Mouse (Mus musculus) right cerebral cortex, postnatal 4 days (tissue): ENCODE data around the gene Rnaseh2c.

Experiments used
- DNase-seq: peaks from one replicate; pipeline ENCODE4 v3.0.0-alpha.2; 2022

Rnaseh2c gene

GRCm38 (mm10) chr19:5579971-5580370 is 21.7 kb upstream of the Rnaseh2c start:
- no peak for DNase-seq

DNA sequence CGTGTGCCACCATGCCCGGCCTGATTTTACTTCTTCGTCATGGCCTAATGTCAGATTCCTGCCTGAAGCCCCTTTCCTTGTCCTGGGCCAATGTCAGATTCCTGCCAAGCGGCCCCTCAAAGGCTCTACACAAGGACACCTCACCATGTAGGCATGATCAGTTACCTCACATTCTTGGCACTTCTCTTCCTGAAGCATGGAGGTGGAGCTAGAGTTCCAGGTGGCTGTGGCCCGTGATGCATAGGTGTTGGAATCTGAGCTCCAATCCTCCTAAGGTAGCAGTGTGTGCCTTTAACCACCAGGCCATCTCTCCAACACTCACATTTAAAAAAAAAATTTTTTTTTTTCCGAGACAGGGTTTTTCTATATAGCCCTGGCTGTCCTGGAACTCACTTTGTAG is 20.9 kb upstream of the Rnaseh2c start:
- no peak for DNase-seq

DNA sequence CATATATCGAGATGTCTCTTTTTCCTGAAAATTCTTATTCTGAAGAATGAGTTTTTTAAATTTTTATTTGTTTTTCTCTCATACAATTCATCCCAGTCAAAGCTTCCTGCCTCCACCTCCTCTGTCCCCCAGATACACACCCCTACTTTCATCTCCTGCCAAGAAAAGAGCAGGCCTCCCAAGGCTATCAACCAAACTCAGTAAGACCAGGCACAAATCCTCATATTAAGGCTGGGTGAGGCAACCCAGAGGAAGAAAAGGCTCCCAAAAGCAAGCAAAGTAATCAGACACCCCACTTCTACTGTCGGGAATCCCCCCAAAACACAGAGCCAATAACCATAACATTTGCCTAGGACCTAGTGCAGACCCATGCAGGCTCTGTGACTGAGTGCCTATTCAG is 19.7 kb upstream of the Rnaseh2c start:
- no peak for DNase-seq

DNA sequence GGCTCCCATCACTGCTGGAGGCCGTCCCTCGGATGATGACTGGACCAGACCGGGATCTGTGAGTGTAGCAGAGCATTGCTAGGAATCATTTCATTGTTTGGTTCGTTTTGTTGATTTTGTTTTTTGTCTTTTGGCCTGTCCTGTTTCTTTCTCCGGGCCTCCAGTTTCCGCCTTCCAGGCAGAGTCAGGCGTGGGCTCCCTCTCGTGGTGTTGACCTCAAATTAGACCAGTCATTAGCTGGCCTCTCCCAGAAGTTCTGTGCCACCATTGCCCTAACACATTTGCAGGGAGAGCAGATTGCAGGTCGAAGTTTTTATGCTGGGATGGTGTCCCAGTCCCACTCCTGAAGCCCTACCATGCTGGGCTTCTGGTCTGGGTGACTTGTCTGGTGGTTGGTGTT is 12.5 kb upstream of the Rnaseh2c start:
- no peak for DNase-seq

DNA sequence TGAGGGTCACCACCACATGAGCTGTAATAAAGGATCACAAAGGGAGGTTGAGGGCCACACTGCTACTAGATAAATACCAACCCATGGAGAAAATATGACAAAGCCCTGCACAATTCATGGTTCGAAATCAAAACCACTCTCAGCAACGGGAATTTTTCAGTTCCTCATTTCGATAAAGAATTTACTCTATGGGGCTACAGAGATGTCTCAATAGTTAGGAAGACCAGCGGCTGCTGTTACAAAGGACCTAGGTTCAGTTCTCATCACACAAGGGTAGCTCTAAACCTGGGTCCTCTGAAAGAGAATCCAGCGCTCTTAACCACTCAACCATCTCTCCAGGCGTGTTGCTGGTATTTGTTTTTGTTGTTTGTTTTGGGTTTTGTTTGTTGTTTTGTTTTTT is 9.8 kb upstream of the Rnaseh2c start:
- no peak for DNase-seq

DNA sequence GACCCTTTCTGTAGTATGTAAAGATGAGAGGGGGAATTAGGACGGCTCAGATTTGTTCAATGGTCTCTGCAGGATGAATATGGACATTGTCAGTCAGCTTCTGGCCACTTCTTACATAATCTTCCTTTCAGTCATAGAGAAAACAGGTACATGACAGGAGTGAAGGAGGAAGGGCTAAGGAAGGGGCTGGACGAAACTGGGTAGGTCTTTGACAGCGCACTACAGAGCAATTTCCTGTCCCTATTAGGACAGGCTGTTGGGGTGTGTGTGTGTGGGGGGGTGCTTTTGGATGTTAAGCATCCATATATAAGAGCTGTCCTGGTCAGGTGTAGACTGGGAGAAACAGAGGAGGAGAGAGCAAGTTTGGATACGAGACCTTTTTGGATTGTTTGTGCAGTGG is 2.4 kb upstream of the Rnaseh2c start:
- no peak for DNase-seq

DNA sequence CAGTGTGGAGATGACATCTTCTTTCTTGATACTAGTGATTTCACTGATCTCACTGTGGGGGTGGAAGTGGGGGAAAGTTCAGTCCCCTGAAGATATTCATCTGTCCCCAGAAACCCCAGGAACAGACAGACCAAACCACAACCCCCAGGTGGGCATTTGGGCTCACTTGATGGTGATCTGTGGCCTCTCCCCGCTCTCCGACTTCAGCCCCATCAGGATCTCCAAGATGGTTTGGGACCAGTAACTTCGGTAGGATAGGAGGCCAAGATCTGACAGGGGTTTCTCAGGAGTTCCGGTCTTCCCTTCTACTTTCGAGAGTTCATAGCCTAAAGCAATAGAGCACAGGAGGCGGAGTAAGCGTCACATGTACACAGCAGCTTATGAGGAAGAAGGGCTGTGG is 2.0 kb downstream of the Rnaseh2c start:
- DNase-seq: no peak

DNA sequence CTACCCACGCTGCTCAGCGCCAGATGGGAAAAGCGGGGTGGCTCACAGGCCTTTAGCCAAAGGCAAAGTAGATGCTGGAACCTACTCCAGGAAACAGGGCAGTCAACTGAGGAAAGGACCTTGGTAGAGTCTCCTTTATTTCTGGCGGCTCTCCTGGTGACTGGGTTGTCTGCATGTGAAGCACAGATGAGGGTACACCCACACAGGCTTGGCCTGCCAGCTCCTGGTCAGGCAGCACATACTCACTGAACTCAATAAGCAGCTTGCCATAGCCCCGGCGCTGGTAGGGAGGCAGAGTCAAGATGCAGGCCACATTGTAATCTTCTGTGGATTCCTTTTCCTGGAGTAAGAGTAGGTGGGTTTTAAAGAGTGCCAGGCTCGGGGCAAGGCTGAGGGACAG is 3.5 kb downstream of the Rnaseh2c start:
- DNase-seq: no peak

- DNase-seq: peak; percentile 17
These were observed 4.5 kb downstream of the Rnaseh2c start for GRCm38 (mm10) chr19:5606196-5606595.

GRCm38 (mm10) chr19:5607705-5608410 is 6.2 kb downstream of the Rnaseh2c start:
- DNase-seq: no peak

DNA sequence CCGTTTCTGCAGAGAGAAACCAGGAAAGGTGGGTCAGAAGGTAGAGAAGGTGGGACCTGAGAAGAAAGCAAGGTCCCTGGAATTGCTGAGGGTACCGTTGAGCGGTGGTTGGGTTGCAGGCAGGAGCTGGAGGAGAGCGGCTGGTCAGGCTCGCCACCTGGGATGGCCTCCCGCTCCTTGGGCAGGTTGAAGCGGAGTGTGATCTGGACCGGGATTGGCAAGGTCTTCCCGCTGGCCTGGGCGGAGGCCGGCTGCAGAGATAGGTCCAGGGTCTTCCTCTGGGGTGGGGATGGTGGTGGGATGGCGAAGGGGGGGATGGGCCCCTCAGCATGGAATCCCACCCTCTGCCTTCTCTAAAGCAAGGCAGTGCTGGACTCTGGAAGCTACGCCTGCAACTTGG is 7.0 kb downstream of the Rnaseh2c start:
- DNase-seq: no peak

DNA sequence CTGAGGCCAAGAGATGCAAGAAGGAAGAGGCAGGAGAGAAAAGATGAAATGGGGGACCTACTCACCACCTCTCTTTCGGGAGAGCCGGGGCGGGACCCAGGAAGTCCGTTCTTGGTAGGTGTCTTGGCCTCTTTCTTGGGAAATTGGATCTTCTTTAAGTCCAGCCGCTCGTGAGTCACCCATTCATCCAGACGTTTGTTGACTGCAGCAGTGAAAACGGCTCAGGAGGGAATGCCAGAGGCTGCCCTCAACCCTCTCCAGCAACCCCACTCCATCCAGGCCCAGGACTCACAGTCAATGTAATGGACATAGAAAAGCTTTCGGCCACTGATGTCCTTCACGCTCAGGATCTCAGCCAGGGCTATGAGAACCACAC is 7.5 kb downstream of the Rnaseh2c start:
- no peak for DNase-seq

DNA sequence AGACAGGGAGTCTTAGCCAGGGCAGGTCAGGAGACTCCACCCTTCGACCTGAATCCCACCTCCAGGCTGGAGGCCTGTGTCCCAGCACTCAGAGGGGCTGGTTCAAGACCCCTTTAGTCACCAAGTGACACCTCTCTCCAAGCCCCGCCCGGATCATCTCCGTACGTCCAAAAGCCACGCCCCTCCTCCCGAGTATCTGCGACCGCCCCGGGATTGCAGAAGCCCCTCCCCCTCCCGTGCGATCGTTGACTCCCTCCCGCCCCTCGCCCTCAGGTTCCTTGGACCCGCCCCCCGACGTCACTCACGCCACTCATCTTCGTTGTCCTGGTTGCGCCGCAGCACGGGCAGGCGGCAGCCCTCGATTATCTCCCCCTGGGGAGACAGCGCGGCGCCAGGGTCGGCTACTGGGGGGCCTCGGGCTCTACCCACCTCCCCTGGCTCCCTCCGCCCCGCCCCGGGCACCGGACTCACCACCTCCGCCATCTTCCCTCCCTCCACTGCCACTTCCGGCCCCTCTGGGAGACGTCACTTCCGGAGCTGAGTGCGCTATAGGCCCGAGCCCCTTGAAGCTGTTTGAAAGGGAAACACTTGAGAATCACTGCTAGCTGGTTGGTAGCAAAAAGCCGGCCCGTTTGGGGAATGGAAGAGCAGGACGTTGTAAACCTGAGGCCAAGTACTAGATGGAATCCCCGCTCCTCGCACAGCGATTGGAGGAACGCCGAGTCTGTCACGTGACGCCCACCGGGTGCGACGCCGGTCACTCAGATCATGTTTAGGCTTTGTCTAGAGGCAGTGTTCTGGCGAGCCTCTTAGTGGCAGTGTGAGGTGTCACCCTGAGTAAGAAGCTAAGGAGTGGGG is 8.1 kb downstream of the Rnaseh2c start, which contains the start of gene Kat5:
Kat5 (minus strand) TSS at position 691 of the 858 bp plus-strand sequence.
- DNase-seq: peak; percentile 89

DNA sequence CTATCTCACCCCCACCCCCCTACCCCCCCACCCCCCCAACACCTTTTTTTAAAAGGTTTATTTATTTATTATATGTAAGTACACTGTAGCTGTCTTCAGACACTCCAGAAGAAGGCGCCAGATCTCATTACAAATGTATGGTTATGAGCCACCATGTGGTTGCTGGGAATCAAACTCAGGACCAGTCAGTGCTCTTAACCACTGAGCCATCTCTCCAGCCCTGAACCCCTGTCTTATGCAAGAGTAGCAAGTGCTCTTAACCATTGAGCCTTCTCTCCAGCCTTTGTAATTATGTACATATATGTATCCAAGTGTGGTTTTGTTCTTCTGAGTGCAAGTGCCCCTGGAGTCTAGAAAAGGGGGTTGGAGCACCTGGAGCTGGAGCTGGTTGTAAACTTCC is 10.3 kb downstream of the Rnaseh2c start:
- DNase-seq: no peak

DNA sequence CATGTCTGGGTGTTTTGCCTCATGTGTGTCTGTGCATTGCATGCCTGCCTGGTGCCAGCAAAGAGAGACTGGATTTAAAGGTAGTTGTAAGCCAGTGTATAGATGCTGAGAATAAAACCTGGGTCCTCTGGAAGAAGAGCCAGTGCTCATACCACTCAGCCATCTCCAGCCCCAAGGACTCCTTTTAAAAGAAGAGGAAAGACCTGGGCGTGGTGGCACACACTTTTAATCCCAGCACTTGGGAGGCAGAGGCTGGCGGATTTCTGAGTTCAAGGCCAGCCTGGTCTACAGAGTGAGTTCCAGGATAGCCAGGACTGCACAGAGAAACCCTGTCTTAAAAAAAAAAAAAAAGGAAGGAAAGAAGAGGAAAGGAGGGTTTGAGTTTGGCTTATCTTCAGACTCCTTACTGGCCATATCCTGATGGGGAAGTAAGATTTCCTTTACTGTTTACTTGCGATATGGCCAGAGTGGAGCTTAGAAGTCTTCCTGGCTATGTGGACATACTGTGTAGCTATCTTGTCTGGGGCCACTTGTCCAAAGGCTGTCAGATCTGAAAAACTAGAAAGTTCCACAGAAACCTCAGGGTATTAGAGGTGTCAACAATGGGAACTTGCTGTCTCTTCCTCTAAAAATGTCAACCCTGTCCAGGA is 11.2 kb downstream of the Rnaseh2c start:
- no peak for DNase-seq

DNA sequence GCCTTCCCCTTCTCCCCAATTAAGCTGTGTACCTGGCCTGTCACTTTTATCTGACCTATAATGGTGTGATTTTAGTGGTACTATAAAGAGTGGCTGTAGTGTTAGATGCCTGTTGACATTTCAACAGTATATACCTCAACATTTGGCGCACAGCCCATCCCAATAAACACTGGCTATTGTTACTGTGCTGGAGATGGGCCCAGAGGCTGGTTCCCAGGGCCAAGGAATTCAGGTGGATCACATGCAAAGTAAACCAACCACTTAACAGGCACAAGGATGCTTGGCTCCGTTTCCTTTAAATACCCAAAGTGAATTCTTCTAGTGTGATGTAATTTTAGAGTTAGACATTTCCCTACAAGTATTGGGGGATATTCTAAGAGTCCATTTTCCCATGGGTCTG is 13.3 kb downstream of the Rnaseh2c start:
- no peak for DNase-seq

GRCm38 (mm10) chr19:5620007-5620406 is 18.3 kb downstream of the Rnaseh2c start:
- DNase-seq: no peak

DNA sequence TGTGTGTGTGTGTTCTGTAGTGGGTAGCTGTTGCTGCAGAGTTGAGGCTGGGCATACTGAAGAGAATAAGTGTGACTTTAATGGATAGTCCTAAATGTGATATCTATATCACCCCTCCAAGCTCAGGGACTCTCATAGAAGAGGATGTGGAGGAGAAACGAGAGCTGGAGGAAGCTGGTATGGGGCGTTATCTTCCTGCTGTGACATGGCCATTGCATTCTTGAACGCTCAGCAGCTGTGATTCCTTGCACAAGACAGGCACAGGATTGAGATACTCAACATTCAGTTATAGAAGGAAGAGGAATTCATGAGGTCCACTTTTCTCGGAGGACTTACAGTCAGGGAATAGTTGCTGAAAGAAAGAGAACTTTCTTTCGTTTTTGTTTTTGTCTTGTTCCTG is 20.2 kb downstream of the Rnaseh2c start:
- DNase-seq: no peak

- no peak for DNase-seq
These were observed 23.6 kb downstream of the Rnaseh2c start for GRCm38 (mm10) chr19:5625311-5625710.

- DNase-seq: no peak
These were observed 28.2 kb downstream of the Rnaseh2c start for GRCm38 (mm10) chr19:5629907-5630306.

DNA sequence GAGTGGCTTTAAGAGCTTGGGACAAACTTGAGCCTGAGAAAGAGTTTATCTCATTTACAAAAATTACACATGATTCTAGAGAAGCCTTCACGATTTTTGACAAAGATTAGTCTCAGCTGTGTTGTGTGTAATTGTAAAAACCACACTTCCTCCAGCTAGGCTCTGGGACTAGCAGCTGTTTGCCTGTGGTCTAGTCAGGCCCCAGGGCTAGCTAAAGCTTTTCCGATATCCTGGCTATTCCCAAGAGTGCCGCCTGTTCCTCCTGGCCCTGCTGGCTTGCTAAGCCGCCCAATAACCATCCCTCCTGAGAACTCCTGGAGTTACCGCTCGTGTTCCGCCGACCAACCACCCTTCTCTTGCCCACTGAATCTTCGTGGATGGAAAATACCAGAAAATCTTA is 30.4 kb downstream of the Rnaseh2c start:
- DNase-seq: no peak

GRCm38 (mm10) chr19:5636036-5636570 is 34.4 kb downstream of the Rnaseh2c start:
- DNase-seq: no peak

- no peak for DNase-seq
These were observed 34.9 kb downstream of the Rnaseh2c start for GRCm38 (mm10) chr19:5636571-5637041.
